In genomic region chrX:103694381-103694780, GRCm38 (mm10) we compare ENCODE assay signal across 8 mouse cellular contexts.
DNase-seq lines count a peak whose midpoint lies in the region; ATAC-seq and TF ChIP-seq lines count a peak whose summit lies in the region.

No protein-coding gene starts in this region.

- DNase-seq in gastrocnemius, adult 2 months = no peak
- DNase-seq in gastrocnemius, postnatal 36 days = no peak
- DNase-seq in thymus, postnatal 4 days = peak; percentile 6
- DNase-seq in thymus, postnatal 0 days (ENCODE audit: low spot score) = no peak
- no peak for DNase-seq in liver, embryonic 13.5 days
- DNase-seq in stomach, postnatal 0 days (ENCODE audit: low spot score) = no peak
- no peak for DNase-seq in spleen, postnatal 10 days (ENCODE audit: low spot score in 2 of 2)
- no peak for DNase-seq in layer of hippocampus, postnatal 25 days (ENCODE audit: extremely low spot score in 1 of 2, low spot score in 1 of 2)

- H3K9ac ChIP-seq in liver, embryonic 13.5 days = no peak overlapping the region
- no peak overlapping the region for H3K9ac ChIP-seq in stomach, postnatal 0 days (ENCODE audit: low read length)

- no peak for ATAC-seq in liver, embryonic 13.5 days (ENCODE audit: low read depth)
- ATAC-seq in stomach, postnatal 0 days (ENCODE audit: low FRiP score, low TSS enrichment) = no peak

- intact Hi-C loops in gastrocnemius, adult 2 months (cut with DNase I) = no loop called here
- intact Hi-C loops in gastrocnemius, postnatal 36 days (cut with DNase I) = no loop called here

- 37% methylated on average over 10 of the region's 10 CpGs for WGBS in liver, embryonic 13.5 days (ENCODE audit: insufficient replicate concordance)
- 40% methylated on average over 10 of the region's 10 CpGs for WGBS in stomach, postnatal 0 days

- TF ChIP-seq CTCF in gastrocnemius, adult 2 months (IDR thresholded peaks at IDR 0.05) = no peak
- no peak for TF ChIP-seq CTCF in stomach, postnatal 0 days (IDR thresholded peaks at IDR 0.05; ENCODE audit: low read depth)

- H3K4me1 ChIP-seq in liver, embryonic 13.5 days (replicated peaks) = no peaks in the 10 kb centered on the region
- no peaks in the 10 kb centered on the region for H3K4me1 ChIP-seq in stomach, postnatal 0 days (replicated peaks; ENCODE audit: control insufficient read depth, insufficient read depth)

- peak overlapping the region; percentile 66 for H3K4me2 ChIP-seq in liver, embryonic 13.5 days
- peak overlapping the region; percentile 69; the same call in 1 of the 2 replicates for H3K4me2 ChIP-seq in stomach, postnatal 0 days (replicated peaks; ENCODE audit: low read depth)

- H3K27me3 ChIP-seq in liver, embryonic 13.5 days = peaks cover 62% of the 10 kb centered on the region
- H3K27me3 ChIP-seq in stomach, postnatal 0 days (ENCODE audit: control insufficient read depth, insufficient read depth, low read length) = no peaks in the 10 kb centered on the region

- TF ChIP-seq EP300 in stomach, postnatal 0 days (optimal IDR thresholded peaks at IDR 0.05) = no peak

- H3K36me3 ChIP-seq in liver, embryonic 13.5 days = no peaks in the 10 kb centered on the region
- H3K36me3 ChIP-seq in stomach, postnatal 0 days (ENCODE audit: control insufficient read depth, insufficient read depth, low read length) = no peaks in the 10 kb centered on the region

- H3K27ac ChIP-seq in gastrocnemius, adult 2 months = 0 out of 2 replicates have a peak overlapping the region, but pooled peaks have one; percentile 8
- no peak overlapping the region for H3K27ac ChIP-seq in liver, embryonic 13.5 days
- no peak overlapping the region for H3K27ac ChIP-seq in stomach, postnatal 0 days (replicated peaks)

- no peak overlapping the region for H3K4me3 ChIP-seq in gastrocnemius, adult 2 months
- H3K4me3 ChIP-seq in liver, embryonic 13.5 days (replicated peaks) = no peak overlapping the region
- no peak overlapping the region for H3K4me3 ChIP-seq in stomach, postnatal 0 days (ENCODE audit: low read depth, low read length)

- H3K9me3 ChIP-seq in liver, embryonic 13.5 days (replicated peaks) = no peaks in the 10 kb centered on the region
- no peaks in the 10 kb centered on the region for H3K9me3 ChIP-seq in stomach, postnatal 0 days (ENCODE audit: control insufficient read depth, low read length)
